Mouse (Mus musculus) kidney, postnatal 10 days (tissue): ENCODE data around the gene Abce1.

Source experiments
- DNase-seq: peaks from one replicate; pipeline ENCODE4 v3.0.0; 2021; ENCODE audit warnings: mixed read lengths

Gene Abce1

GRCm38 (mm10) chr8:79639586-79640451 is 71.7 kb downstream of the Abce1 start, which contains the start of gene Otud4:
Gene Otud4, plus strand, starts transcription at chr8:79639618.
- DNase-seq = peak; percentile 69

- DNase-seq = peak; percentile 98
These were observed 72.6 kb downstream of the Abce1 start for GRCm38 (mm10) chr8:79638707-79639549.

DNA sequence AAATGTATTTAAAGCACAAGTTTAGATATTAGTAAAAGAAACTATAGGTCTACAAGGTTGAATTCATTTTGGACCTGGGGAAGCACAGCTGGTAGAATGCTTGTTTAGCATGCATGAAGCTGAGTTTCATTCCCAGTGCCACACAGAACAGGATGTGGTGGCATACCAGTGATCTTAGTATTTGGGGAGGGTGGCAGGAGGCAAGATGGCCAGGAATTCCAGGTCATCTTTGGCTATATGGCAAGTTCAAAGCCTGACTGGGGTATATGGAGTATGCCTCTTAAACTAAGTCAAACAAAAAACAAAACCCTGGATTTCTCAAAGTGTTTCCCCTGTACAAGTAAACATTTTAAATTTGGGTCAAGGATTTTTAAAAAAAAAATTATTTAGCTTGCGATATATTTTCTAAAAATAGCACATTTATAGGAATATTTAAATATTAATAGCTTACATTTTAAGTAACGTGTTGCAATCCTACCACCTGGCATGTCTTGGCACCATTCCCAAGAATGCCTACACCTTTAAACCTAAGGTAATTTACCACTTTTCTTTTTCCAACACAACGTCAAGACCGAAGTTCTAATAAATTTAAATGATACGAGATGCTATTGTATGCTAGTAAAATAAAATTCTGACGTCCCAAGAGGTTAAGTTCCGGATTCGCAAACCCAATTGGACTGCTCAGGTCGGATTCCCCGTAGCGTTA is 73.4 kb downstream of the Abce1 start:
- peak; percentile 52 for DNase-seq

- DNase-seq = no peak
These were observed 74.3 kb downstream of the Abce1 start for GRCm38 (mm10) chr8:79637237-79637636.

- DNase-seq = no peak
These were observed 75.4 kb downstream of the Abce1 start for GRCm38 (mm10) chr8:79636151-79636550.

DNA sequence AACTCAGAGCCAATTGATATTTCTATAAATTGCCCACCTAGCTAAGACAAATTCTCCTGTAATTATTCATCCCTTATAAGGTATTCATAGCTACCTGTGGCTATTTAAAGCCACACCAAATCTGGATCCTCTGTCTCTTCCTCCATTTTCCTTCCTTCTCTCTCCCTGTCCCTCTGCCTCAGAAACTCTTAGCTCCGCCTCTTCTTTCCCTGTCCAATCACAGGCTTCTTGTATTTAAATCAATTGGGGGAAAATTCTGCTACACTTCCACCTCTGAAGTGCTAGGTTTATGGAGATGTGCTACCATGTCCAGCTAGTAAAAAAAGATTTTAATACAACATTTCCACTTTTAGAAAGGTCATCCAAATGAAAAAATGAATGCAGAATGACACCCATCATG is 76.0 kb downstream of the Abce1 start:
- no peak for DNase-seq
